Mouse (Mus musculus): ENCODE data around the gene Klf13. TPM values are rescaled to one million over a fixed set of nuclear protein-coding genes. Genes with fewer than 3 reads are reported as not detected.

Klf13 gene
- polyA plus RNA-seq, 1 experiment, result 20.1 TPM

DNA sequence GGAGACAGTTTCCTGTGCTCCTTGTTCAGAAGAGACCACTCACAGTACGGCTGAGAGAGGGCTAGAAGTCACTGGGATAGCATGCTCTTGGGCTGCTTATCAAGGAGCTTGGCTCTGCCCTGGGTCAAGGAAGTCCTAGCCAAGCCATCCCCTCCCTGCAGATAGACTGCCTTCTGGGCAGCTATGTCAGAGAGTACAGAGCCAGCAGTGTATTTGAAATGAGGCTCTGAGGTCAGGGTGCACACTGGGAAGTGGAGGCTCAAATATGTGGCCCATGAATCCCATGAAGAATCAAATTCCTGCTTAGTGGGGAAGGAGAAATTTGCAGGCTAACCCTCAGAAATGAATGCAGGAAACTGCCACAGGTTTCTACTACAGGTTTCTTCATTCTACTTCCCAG lies 4.2 kb downstream of the Klf13 start:
- Histone ChIP-seq H3K79me2 (ENCODE audit: control insufficient read depth, insufficient read depth) (peaks cover 89% of the 10 kb centered on the region), H3K36me3 (ENCODE audit: control insufficient read depth, insufficient read depth) (no peaks in the 10 kb centered on the region), H3K4me3 (ENCODE audit: insufficient read depth, poor library complexity, severe bottlenecking) (no peak overlapping the region), H3K79me3 (ENCODE audit: low read depth) (peaks cover 70% of the 10 kb centered on the region), H3K27me3 (ENCODE audit: control insufficient read depth, insufficient read depth, insufficient read length) (no peaks in the 10 kb centered on the region), H3ac (ENCODE audit: control insufficient read depth, insufficient read length, low read depth) (no peak overlapping the region)
- no peak for TF ChIP-seq FOSL1 (IDR thresholded peaks at IDR 0.05; ENCODE audit: insufficient read depth, low read length, poor library complexity, severe bottlenecking)
- no peak for TF ChIP-seq MYOD1 (IDR thresholded peaks at IDR 0.05; ENCODE audit: control insufficient read depth, insufficient read length, low read depth)
- TF ChIP-seq MYOG (IDR thresholded peaks at IDR 0.05; ENCODE audit: control insufficient read depth, extremely low read depth, insufficient read length), result no peak
- TF ChIP-seq MAX (IDR thresholded peaks at IDR 0.05), result no peak
- TF ChIP-seq CTCF (IDR thresholded peaks at IDR 0.05; ENCODE audit: control insufficient read depth, insufficient read depth, insufficient read length), result no peak
- TF ChIP-seq USF1 (IDR thresholded peaks at IDR 0.05; ENCODE audit: low read depth), result no peak

DNA sequence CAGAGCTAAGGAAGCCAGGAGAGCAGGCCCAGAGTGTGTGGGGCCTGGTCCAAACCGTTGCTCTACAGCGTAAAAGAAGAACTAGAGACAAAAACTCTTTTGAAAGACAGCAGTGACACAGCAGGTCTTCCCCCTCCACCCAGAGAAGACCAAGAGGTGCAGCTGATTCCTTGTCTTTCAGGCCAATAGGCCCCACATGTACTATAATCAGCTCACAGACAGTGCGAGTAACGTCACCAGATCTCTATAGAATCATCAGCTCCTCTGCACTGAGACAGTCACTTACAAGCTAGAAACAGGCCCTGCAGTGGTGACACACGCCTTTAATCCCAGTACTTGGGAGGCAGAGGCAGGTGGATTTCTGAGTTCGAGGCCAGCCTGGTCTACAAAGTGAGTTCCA lies 4.8 kb downstream of the Klf13 start:
- TF ChIP-seq CEBPB (IDR thresholded peaks at IDR 0.05; ENCODE audit: low read depth) (no peak), MYOD1 (IDR thresholded peaks at IDR 0.05; ENCODE audit: control insufficient read depth, insufficient read length, low read depth) (no peak), CTCF (IDR thresholded peaks at IDR 0.05; ENCODE audit: control insufficient read depth, insufficient read depth, insufficient read length) (no peak), USF1 (IDR thresholded peaks at IDR 0.05; ENCODE audit: low read depth) (no peak), FOSL1 (IDR thresholded peaks at IDR 0.05; ENCODE audit: insufficient read depth, low read length, poor library complexity, severe bottlenecking) (no peak), MAX (IDR thresholded peaks at IDR 0.05) (no peak), MYOG (IDR thresholded peaks at IDR 0.05; ENCODE audit: control insufficient read depth, extremely low read depth, insufficient read length) (no peak)
- Histone ChIP-seq H3K36me3 (ENCODE audit: control insufficient read depth, insufficient read depth) (no peaks in the 10 kb centered on the region), H3K79me3 (ENCODE audit: low read depth) (peaks cover 75% of the 10 kb centered on the region), H3K4me3 (ENCODE audit: insufficient read depth, poor library complexity, severe bottlenecking) (no peak overlapping the region), H3K79me2 (ENCODE audit: control insufficient read depth, insufficient read depth) (peaks cover 95% of the 10 kb centered on the region), H3ac (ENCODE audit: control insufficient read depth, insufficient read length, low read depth) (no peak overlapping the region), H3K27me3 (ENCODE audit: control insufficient read depth, insufficient read depth, insufficient read length) (no peaks in the 10 kb centered on the region)

DNA sequence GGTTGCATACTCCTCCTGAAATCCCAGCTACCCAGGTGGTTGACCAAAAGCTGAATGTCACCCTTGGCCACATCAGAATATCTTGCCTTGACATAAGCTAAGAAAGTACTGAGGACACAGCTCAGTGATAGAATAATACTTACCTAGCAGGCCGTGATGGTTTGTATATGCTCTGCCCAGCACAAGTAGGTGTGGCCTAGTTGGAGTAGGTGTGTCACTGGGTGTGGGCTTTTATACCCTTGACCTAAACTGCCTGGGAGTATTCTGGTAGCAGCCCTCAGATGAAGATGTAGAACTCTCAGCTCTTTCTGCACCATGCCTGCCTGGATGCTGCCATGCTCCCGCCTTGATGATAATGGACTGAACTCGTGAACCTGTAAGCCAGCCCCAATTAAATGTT lies 6.3 kb downstream of the Klf13 start:
- Histone ChIP-seq H3K4me3 (ENCODE audit: insufficient read depth, poor library complexity, severe bottlenecking) (no peak overlapping the region), H3ac (ENCODE audit: control insufficient read depth, insufficient read length, low read depth) (no peak overlapping the region), H3K79me3 (ENCODE audit: low read depth) (peaks cover 83% of the 10 kb centered on the region), H3K27me3 (ENCODE audit: control insufficient read depth, insufficient read depth, insufficient read length) (no peaks in the 10 kb centered on the region), H3K79me2 (ENCODE audit: control insufficient read depth, insufficient read depth) (peaks cover 99% of the 10 kb centered on the region), H3K36me3 (ENCODE audit: control insufficient read depth, insufficient read depth) (no peaks in the 10 kb centered on the region)
- no peak for TF ChIP-seq MAX (IDR thresholded peaks at IDR 0.05)
- TF ChIP-seq CEBPB (IDR thresholded peaks at IDR 0.05; ENCODE audit: low read depth), result no peak
- no peak for TF ChIP-seq FOSL1 (IDR thresholded peaks at IDR 0.05; ENCODE audit: insufficient read depth, low read length, poor library complexity, severe bottlenecking)

DNA sequence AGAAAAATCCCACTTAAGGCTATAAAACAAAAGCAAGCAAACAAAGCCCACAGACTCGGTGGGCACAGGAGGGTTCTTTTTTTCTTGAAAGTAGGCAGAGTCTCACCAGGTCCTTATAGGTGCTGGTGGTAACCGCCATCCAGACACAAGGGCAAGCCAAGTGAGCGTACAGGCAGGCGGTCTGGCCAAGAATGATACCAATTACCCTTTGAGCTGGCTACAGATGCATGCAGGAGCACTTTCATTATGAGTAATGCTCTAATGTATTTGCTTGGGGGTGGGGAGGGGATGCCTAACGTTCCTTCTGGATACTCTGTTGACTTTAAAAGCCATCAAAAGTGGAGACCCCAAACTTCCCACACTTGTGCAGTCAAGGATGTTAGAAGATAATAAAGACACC lies 7.9 kb downstream of the Klf13 start:
- Histone ChIP-seq H3K36me3 (ENCODE audit: control insufficient read depth, insufficient read depth) (no peaks in the 10 kb centered on the region), H3ac (ENCODE audit: control insufficient read depth, insufficient read length, low read depth) (no peak overlapping the region), H3K4me3 (ENCODE audit: insufficient read depth, poor library complexity, severe bottlenecking) (no peak overlapping the region), H3K79me3 (ENCODE audit: low read depth) (peaks cover 91% of the 10 kb centered on the region), H3K79me2 (ENCODE audit: control insufficient read depth, insufficient read depth) (peaks cover 99% of the 10 kb centered on the region), H3K27me3 (ENCODE audit: control insufficient read depth, insufficient read depth, insufficient read length) (no peaks in the 10 kb centered on the region)
- TF ChIP-seq MYOG (IDR thresholded peaks at IDR 0.05; ENCODE audit: control insufficient read depth, extremely low read depth, insufficient read length) (no peak), MYOD1 (IDR thresholded peaks at IDR 0.05; ENCODE audit: control insufficient read depth, insufficient read length, low read depth) (no peak), FOSL1 (IDR thresholded peaks at IDR 0.05; ENCODE audit: insufficient read depth, low read length, poor library complexity, severe bottlenecking) (no peak), USF1 (IDR thresholded peaks at IDR 0.05; ENCODE audit: low read depth) (no peak)

DNA sequence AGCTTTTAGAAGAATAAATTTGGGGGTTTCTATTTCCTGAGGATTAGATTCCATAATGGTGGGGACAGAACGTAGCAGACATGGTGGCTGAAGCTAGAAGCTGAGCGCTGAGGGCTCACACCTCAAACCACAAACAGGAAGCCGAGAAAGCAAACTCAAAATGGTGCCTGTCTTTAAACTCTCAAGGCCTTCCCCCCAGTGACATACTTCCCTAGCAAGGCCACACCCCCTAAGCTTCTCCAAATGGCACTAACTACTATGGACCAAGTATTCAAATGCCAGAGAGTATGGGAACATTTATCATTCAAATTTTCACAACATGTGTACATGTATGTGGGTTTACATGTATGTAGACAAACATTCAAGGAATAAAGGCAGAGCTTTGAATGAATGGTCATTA lies 8.6 kb downstream of the Klf13 start:
- peaks cover 85% of the 10 kb centered on the region for H3K79me3 ChIP-seq (ENCODE audit: low read depth)
- no peak overlapping the region for H3ac ChIP-seq (ENCODE audit: control insufficient read depth, insufficient read length, low read depth)
- no peak overlapping the region for H3K4me3 ChIP-seq (ENCODE audit: insufficient read depth, poor library complexity, severe bottlenecking)
- peaks cover 98% of the 10 kb centered on the region for H3K79me2 ChIP-seq (ENCODE audit: control insufficient read depth, insufficient read depth)
- H3K36me3 ChIP-seq (ENCODE audit: control insufficient read depth, insufficient read depth), result no peaks in the 10 kb centered on the region
- TF ChIP-seq USF1 (IDR thresholded peaks at IDR 0.05; ENCODE audit: low read depth) (no peak), MYOG (IDR thresholded peaks at IDR 0.05; ENCODE audit: control insufficient read depth, extremely low read depth, insufficient read length) (no peak), MAX (IDR thresholded peaks at IDR 0.05) (no peak), CTCF (IDR thresholded peaks at IDR 0.05; ENCODE audit: control insufficient read depth, insufficient read depth, insufficient read length) (no peak)
- no peaks in the 10 kb centered on the region for H3K27me3 ChIP-seq (ENCODE audit: control insufficient read depth, insufficient read depth, insufficient read length)

DNA sequence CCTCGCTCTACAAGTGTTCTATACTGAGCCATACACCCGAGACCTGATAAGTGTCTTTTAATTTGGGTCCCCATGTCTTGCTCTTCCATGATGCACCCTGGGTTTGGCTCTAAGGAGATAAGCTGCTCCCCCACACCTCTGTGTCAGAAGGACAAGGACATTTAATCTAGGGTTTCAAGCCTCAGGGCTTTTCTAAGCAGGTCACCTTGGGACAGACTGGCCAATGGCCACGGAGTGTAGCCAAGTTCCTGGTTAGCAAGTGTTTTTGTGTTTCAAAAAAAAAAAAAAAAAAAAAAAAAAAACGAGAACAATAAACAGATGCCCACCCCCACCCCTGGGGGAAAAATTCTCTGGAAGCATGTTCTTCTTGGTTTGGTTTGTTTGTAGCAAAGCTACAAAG lies 9.6 kb downstream of the Klf13 start:
- no peaks in the 10 kb centered on the region for H3K27me3 ChIP-seq (ENCODE audit: control insufficient read depth, insufficient read depth, insufficient read length)
- peaks cover 83% of the 10 kb centered on the region for H3K79me3 ChIP-seq (ENCODE audit: low read depth)
- no peak for TF ChIP-seq USF1 (IDR thresholded peaks at IDR 0.05; ENCODE audit: low read depth)
- no peak for TF ChIP-seq MYOD1 (IDR thresholded peaks at IDR 0.05; ENCODE audit: control insufficient read depth, insufficient read length, low read depth)
- H3K79me2 ChIP-seq (ENCODE audit: control insufficient read depth, insufficient read depth), result peaks cover 96% of the 10 kb centered on the region
- no peak overlapping the region for H3ac ChIP-seq (ENCODE audit: control insufficient read depth, insufficient read length, low read depth)
- no peak overlapping the region for H3K4me3 ChIP-seq (ENCODE audit: insufficient read depth, poor library complexity, severe bottlenecking)
- H3K36me3 ChIP-seq (ENCODE audit: control insufficient read depth, insufficient read depth), result no peaks in the 10 kb centered on the region
